Mouse (Mus musculus) ES-Bruce4 (cell line): ENCODE data around the gene Ranbp17.

ENCODE experiments used
- CTCF ChIP-seq: IDR thresholded peaks from one replicate; pipeline ENCODE4 v1.8.1; 2011; ENCODE audit warnings: low read depth, low read length
- EP300 ChIP-seq: IDR thresholded peaks from 2 replicates; pipeline ENCODE4 v1.6.1; 2011; ENCODE audit warnings: low read depth, low read length; ENCODE audit not compliant: insufficient read depth
- POLR2A ChIP-seq: IDR thresholded peaks from one replicate; pipeline ENCODE4 v1.8.1; 2011; ENCODE audit warnings: low read length; ENCODE audit not compliant: insufficient read depth

- TF ChIP-seq POLR2A, result no peak
- TF ChIP-seq CTCF, result no peak
- TF ChIP-seq EP300, result no peak
These were observed 27.8 kb downstream of the Ranbp17 start for GRCm38 (mm10) chr11:33485746-33486145.
